Mouse (Mus musculus) embryonic facial prominence, embryonic 10.5 days (tissue): ENCODE measurements around the gene Evc. TPM values are rescaled to one million over a fixed set of nuclear protein-coding genes. Genes with fewer than 3 reads are reported as not detected.

ENCODE experiments used
- DNase-seq: peaks from one replicate; pipeline ENCODE4 v3.0.0-alpha.2; 2017; ENCODE audit warnings: low spot score
- H3K27ac ChIP-seq: fragments of 300-500 bp; sonication (generic); replicated peaks from 2 replicates; pipeline ENCODE4 v1.5.1; 2016; ENCODE audit warnings: mild to moderate bottlenecking
- H3K27me3 ChIP-seq: fragments of 300-500 bp; sonication (generic); replicated peaks from 2 replicates; pipeline ENCODE4 v1.6.1; 2016; ENCODE audit warnings: low read depth, mild to moderate bottlenecking; ENCODE audit not compliant: poor library complexity, severe bottlenecking
- H3K36me3 ChIP-seq: fragments of 300-500 bp; sonication (generic); replicated peaks from 2 replicates; pipeline ENCODE4 v1.6.1; 2016; ENCODE audit warnings: mild to moderate bottlenecking, moderate library complexity
- H3K4me1 ChIP-seq: fragments of 300-500 bp; sonication (generic); 2 replicates; pipeline ENCODE4 v1.6.1; 2016
- H3K4me3 ChIP-seq: fragments of 300-500 bp; sonication (generic); 2 replicates; pipeline ENCODE4 v1.5.1; 2016; ENCODE audit warnings: mild to moderate bottlenecking, moderate library complexity
- H3K9me3 ChIP-seq: fragments of 300-500 bp; sonication (generic); 2 replicates; pipeline ENCODE4 v1.6.1; 2016; ENCODE audit warnings: mild to moderate bottlenecking
- WGBS: fragments of 180-500 bp; shearing (Covaris S2); methylation state at CpG from one replicate; pipeline ENCODE4 v1.1.7; 2016; 5-methylcytosine and 5-hydroxymethylcytosine counted together
- polyA plus RNA-seq: library from polyadenylated mRNA; unstranded; fragments of >200 nt; fragmentation: Nextera tagmentation; extraction: Ambion mirVana; gene quantifications from 2 replicates; pipeline ENCODE4 v1.2.1, GENCODE M21; 2016

The Evc gene
- 25.0 and 28.7 TPM in 2 replicates for polyA plus RNA-seq

- Histone ChIP-seq H3K9me3 (no peaks in the 10 kb centered on the region), H3K27me3 (no peaks in the 10 kb centered on the region; the same call in 1 of the 2 replicates), H3K27ac (peak within 1 kb of the TSS; percentile 84), H3K36me3 (peaks cover 29% of the 10 kb centered on the region), H3K4me1 (peaks cover 59% of the 10 kb centered on the region), H3K4me3 (peak within 1 kb of the TSS; percentile 69)
- under 1% methylated on average over 48 of the region's 48 CpGs for WGBS
- peak; percentile 90 for DNase-seq
Measured at GRCm38 (mm10) chr5:37336485-37337105, at the start of gene Evc. Gene Evc (minus strand): TSS chr5:37336894.

- H3K9me3 ChIP-seq, result no peaks in the 10 kb centered on the region
- no peak for DNase-seq
- no peaks in the 10 kb centered on the region for H3K27me3 ChIP-seq
- H3K4me3 ChIP-seq, result no peak overlapping the region
- WGBS, result 85% methylated on average over 3 of the region's 3 CpGs
- no peaks in the 10 kb centered on the region for H3K4me1 ChIP-seq
- H3K27ac ChIP-seq, result no peak overlapping the region
- H3K36me3 ChIP-seq, result peaks cover 96% of the 10 kb centered on the region
Measured at GRCm38 (mm10) chr5:37383570-37383969, 46.9 kb upstream of the Evc start.

- Histone ChIP-seq H3K4me1 (no peaks in the 10 kb centered on the region), H3K27ac (no peak overlapping the region), H3K36me3 (peaks cover 93% of the 10 kb centered on the region), H3K9me3 (no peaks in the 10 kb centered on the region), H3K4me3 (no peak overlapping the region), H3K27me3 (no peaks in the 10 kb centered on the region)
- WGBS, result 88% methylated on average over 4 of the region's 4 CpGs
- no peak for DNase-seq
Measured at GRCm38 (mm10) chr5:37380641-37381040, 43.9 kb upstream of the Evc start.

- H3K36me3 ChIP-seq, result peaks cover 96% of the 10 kb centered on the region
- 88% methylated on average over 7 of the region's 7 CpGs for WGBS
- H3K27ac ChIP-seq, result no peak overlapping the region
- DNase-seq, result no peak
- H3K9me3 ChIP-seq, result no peaks in the 10 kb centered on the region
- H3K4me3 ChIP-seq, result no peak overlapping the region
- H3K27me3 ChIP-seq, result no peaks in the 10 kb centered on the region
- H3K4me1 ChIP-seq, result no peaks in the 10 kb centered on the region
Measured at GRCm38 (mm10) chr5:37377376-37377775, 40.7 kb upstream of the Evc start.

GRCm38 (mm10) chr5:37368796-37369195 lies 32.1 kb upstream of the Evc start:
- Histone ChIP-seq H3K27ac (no peak overlapping the region), H3K27me3 (no peaks in the 10 kb centered on the region), H3K36me3 (peaks cover 90% of the 10 kb centered on the region), H3K9me3 (no peaks in the 10 kb centered on the region), H3K4me3 (no peak overlapping the region), H3K4me1 (no peaks in the 10 kb centered on the region)
- no peak for DNase-seq
- 89% methylated on average over 8 of the region's 8 CpGs for WGBS

- H3K4me3 ChIP-seq, result no peak overlapping the region
- no peak for DNase-seq
- peaks cover 75% of the 10 kb centered on the region for H3K36me3 ChIP-seq
- H3K4me1 ChIP-seq, result no peaks in the 10 kb centered on the region
- no peaks in the 10 kb centered on the region for H3K27me3 ChIP-seq
- H3K9me3 ChIP-seq, result no peaks in the 10 kb centered on the region
- no peak overlapping the region for H3K27ac ChIP-seq
Measured at GRCm38 (mm10) chr5:37365751-37366150, 29.1 kb upstream of the Evc start.

GRCm38 (mm10) chr5:37363284-37363683 lies 26.6 kb upstream of the Evc start:
- DNase-seq, result no peak
- Histone ChIP-seq H3K4me1 (no peaks in the 10 kb centered on the region), H3K9me3 (no peaks in the 10 kb centered on the region), H3K4me3 (no peak overlapping the region), H3K36me3 (peaks cover 76% of the 10 kb centered on the region), H3K27ac (no peak overlapping the region), H3K27me3 (no peaks in the 10 kb centered on the region)
- WGBS, result 88% methylated on average over 5 of the region's 5 CpGs

- no peak overlapping the region for H3K27ac ChIP-seq
- H3K4me1 ChIP-seq, result no peaks in the 10 kb centered on the region
- H3K36me3 ChIP-seq, result peaks cover 82% of the 10 kb centered on the region
- no peaks in the 10 kb centered on the region for H3K27me3 ChIP-seq
- WGBS, result 83% methylated on average over 5 of the region's 5 CpGs
- H3K4me3 ChIP-seq, result no peak overlapping the region
- no peak for DNase-seq
- no peaks in the 10 kb centered on the region for H3K9me3 ChIP-seq
Measured at GRCm38 (mm10) chr5:37362618-37363017, 25.9 kb upstream of the Evc start.

GRCm38 (mm10) chr5:37356027-37356426 lies 19.3 kb upstream of the Evc start:
- no peaks in the 10 kb centered on the region for H3K27me3 ChIP-seq
- H3K9me3 ChIP-seq, result peaks cover 5% of the 10 kb centered on the region; the same call in 1 of the 2 replicates
- H3K4me3 ChIP-seq, result no peak overlapping the region
- DNase-seq, result no peak
- 61% methylated on average over 8 of the region's 8 CpGs for WGBS
- H3K4me1 ChIP-seq, result peaks cover 9% of the 10 kb centered on the region
- peaks cover 65% of the 10 kb centered on the region for H3K36me3 ChIP-seq
- no peak overlapping the region for H3K27ac ChIP-seq

- H3K9me3 ChIP-seq, result peaks cover 5% of the 10 kb centered on the region; the same call in 1 of the 2 replicates
- no peak overlapping the region for H3K4me3 ChIP-seq
- H3K27me3 ChIP-seq, result no peaks in the 10 kb centered on the region
- peaks cover 9% of the 10 kb centered on the region for H3K4me1 ChIP-seq
- H3K36me3 ChIP-seq, result peaks cover 65% of the 10 kb centered on the region
- WGBS, result 83% methylated on average over 4 of the region's 4 CpGs
- no peak overlapping the region for H3K27ac ChIP-seq
- DNase-seq, result peak; percentile 53
Measured at GRCm38 (mm10) chr5:37354385-37354784, 17.7 kb upstream of the Evc start.

- H3K36me3 ChIP-seq, result peaks cover 59% of the 10 kb centered on the region
- peaks cover 9% of the 10 kb centered on the region for H3K4me1 ChIP-seq
- no peak overlapping the region for H3K27ac ChIP-seq
- H3K9me3 ChIP-seq, result peaks cover 5% of the 10 kb centered on the region; the same call in 1 of the 2 replicates
- 93% methylated on average over 2 of the region's 2 CpGs for WGBS
- no peak for DNase-seq
- no peaks in the 10 kb centered on the region for H3K27me3 ChIP-seq
- H3K4me3 ChIP-seq, result no peak overlapping the region
Measured at GRCm38 (mm10) chr5:37351791-37352190, 15.1 kb upstream of the Evc start.

GRCm38 (mm10) chr5:37343962-37344361 lies 7.3 kb upstream of the Evc start:
- Histone ChIP-seq H3K4me1 (peaks cover 15% of the 10 kb centered on the region), H3K36me3 (peaks cover 53% of the 10 kb centered on the region), H3K9me3 (no peaks in the 10 kb centered on the region), H3K4me3 (no peak overlapping the region), H3K27me3 (no peaks in the 10 kb centered on the region), H3K27ac (no peak overlapping the region)
- DNase-seq, result no peak
- 79% methylated on average over 2 of the region's 2 CpGs for WGBS

GRCm38 (mm10) chr5:37338288-37338687 lies 1.6 kb upstream of the Evc start, which contains the start of gene Evc2:
Gene Evc2 (plus strand): TSS chr5:37338499.
- Histone ChIP-seq H3K27ac (peak within 1 kb of the TSS; percentile 84), H3K27me3 (no peaks in the 10 kb centered on the region; the same call in 1 of the 2 replicates), H3K9me3 (no peaks in the 10 kb centered on the region), H3K4me3 (peak within 1 kb of the TSS; percentile 69), H3K4me1 (peaks cover 59% of the 10 kb centered on the region), H3K36me3 (peaks cover 29% of the 10 kb centered on the region)
- peak; percentile 92 for DNase-seq
- WGBS, result under 1% methylated on average over 27 of the region's 27 CpGs
